Mouse (Mus musculus) cerebellum, adult 2 months (tissue): ENCODE results near the gene Znhit2.

ENCODE experiments used
- CTCF ChIP-seq: fragments of 200-500 bp; IDR thresholded peaks from 2 replicates; pipeline ENCODE4 v1.5.1; 2011; ENCODE audit warnings: low read depth, mild to moderate bottlenecking, control low read depth, low read length, moderate library complexity, borderline replicate concordance; ENCODE audit not compliant: insufficient read depth
- POLR2A ChIP-seq: fragments of 200-500 bp; IDR thresholded peaks from 2 replicates; pipeline ENCODE4 v1.6.1; 2011; ENCODE audit warnings: low read length, control low read depth, borderline replicate concordance; ENCODE audit not compliant: insufficient read depth

GRCm38 (mm10) chr19:6066571-6066970, 5.6 kb downstream of the Znhit2 start:
- TF ChIP-seq CTCF (no peak), POLR2A (no peak)
